Mouse (Mus musculus) stomach, postnatal 0 days (tissue): ENCODE results near the gene Fam229b. TPM values are rescaled to one million over a fixed set of nuclear protein-coding genes. Genes with fewer than 3 reads are reported as not detected.

Source experiments
- ATAC-seq: fragments of 200-750 bp; cut with Nextera tagmentation; 2 replicates; pipeline ENCODE4 v1.8.0; 2017; ENCODE audit not compliant: low FRiP score, low TSS enrichment
- DNase-seq: peaks from one replicate; pipeline ENCODE4 v3.0.0-alpha.2; 2016; ENCODE audit warnings: low spot score
- H3K27ac ChIP-seq: fragments of 300-500 bp; sonication (generic); replicated peaks from 2 replicates; pipeline ENCODE4 v1.5.1; 2014; ENCODE audit warnings: mild to moderate bottlenecking, control low read depth
- H3K27me3 ChIP-seq: fragments of 300-500 bp; sonication (generic); 2 replicates; pipeline ENCODE4 v1.6.1; 2014; ENCODE audit warnings: low read length; ENCODE audit not compliant: control insufficient read depth, insufficient read depth
- H3K36me3 ChIP-seq: fragments of 300-500 bp; sonication (generic); 2 replicates; pipeline ENCODE4 v1.6.1; 2014; ENCODE audit warnings: low read length, mixed read lengths; ENCODE audit not compliant: control insufficient read depth, insufficient read depth
- H3K4me1 ChIP-seq: fragments of 300-500 bp; sonication (generic); replicated peaks from 2 replicates; pipeline ENCODE4 v1.6.1; 2014; ENCODE audit warnings: antibody characterized with exemption; ENCODE audit not compliant: control insufficient read depth, insufficient read depth
- H3K4me2 ChIP-seq: fragments of 300-500 bp; sonication (generic); replicated peaks from 2 replicates; pipeline ENCODE4 v1.6.1; 2014; ENCODE audit warnings: low read depth, mild to moderate bottlenecking, control low read depth, moderate library complexity
- H3K4me3 ChIP-seq: fragments of 300-500 bp; sonication (generic); 2 replicates; pipeline ENCODE4 v1.5.1; 2014; ENCODE audit warnings: low read depth, low read length, control low read depth
- H3K9ac ChIP-seq: fragments of 300-500 bp; sonication (generic); 2 replicates; pipeline ENCODE4 v1.6.1; 2014; ENCODE audit warnings: mild to moderate bottlenecking, low read length, control low read depth, mixed read lengths
- H3K9me3 ChIP-seq: fragments of 300-500 bp; sonication (generic); 2 replicates; pipeline ENCODE4 v1.6.1; 2016; ENCODE audit warnings: low read length; ENCODE audit not compliant: control insufficient read depth
- CTCF ChIP-seq: IDR thresholded peaks from 2 replicates; pipeline ENCODE4 v1.5.1; 2016; ENCODE audit warnings: antibody characterized with exemption, low read depth, mild to moderate bottlenecking, moderate library complexity
- EP300 ChIP-seq: optimal IDR thresholded peaks from 2 replicates; pipeline ENCODE3; 2016; ENCODE audit warnings: antibody characterized with exemption
- WGBS: fragments of 180-500 bp; shearing (Covaris S2); extraction: QIAGEN DNeasy Blood & Tissue Kit; methylation state at CpG from one replicate; pipeline ENCODE4 v1.1.7; 2014; 5-methylcytosine and 5-hydroxymethylcytosine counted together
- polyA plus RNA-seq: library from polyadenylated mRNA; unstranded; fragments of >200 nt; fragmentation: Nextera tagmentation; extraction: Ambion mirVana; gene quantifications from 2 replicates; pipeline ENCODE4 v1.2.1, GENCODE M21; 2015

The Fam229b gene
- polyA plus RNA-seq, 1 experiment from 2014 or later: 5.0 TPM

DNA sequence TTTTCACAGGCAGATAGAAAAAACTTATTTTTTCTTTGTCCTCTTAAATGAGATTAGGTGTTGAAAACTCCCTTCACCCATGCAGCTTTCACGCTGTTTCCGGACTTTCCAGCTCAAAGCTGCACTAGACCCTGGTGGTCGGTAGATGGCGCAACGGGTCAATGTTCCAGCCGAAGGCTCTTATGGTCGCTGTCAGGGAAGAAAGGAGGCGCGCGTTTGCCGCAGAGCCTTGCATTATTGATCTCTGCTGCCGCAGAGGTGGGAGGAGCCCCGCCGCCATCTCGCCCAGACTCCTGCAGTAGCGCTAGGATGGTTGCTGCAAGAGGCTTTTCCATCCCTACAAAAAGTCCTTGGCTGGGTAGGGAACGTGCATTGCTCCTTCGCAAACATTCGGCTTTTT lies 37.4 kb upstream of the Fam229b start:
- under 1% methylated on average over 19 of the region's 19 CpGs for WGBS
- H3K9me3 ChIP-seq: no peaks in the 10 kb centered on the region
- H3K36me3 ChIP-seq: no peaks in the 10 kb centered on the region
- H3K27ac ChIP-seq: peak overlapping the region; percentile 61; the same call in 1 of the 2 replicates
- TF ChIP-seq CTCF: peak; percentile 99
- TF ChIP-seq EP300: no peak
- peak overlapping the region; percentile 44 for H3K4me3 ChIP-seq
- no peaks in the 10 kb centered on the region for H3K4me1 ChIP-seq
- H3K27me3 ChIP-seq: no peaks in the 10 kb centered on the region
- ATAC-seq (peak; percentile 92), DNase-seq (peak; percentile 89)
- H3K9ac ChIP-seq: peak overlapping the region; percentile 47; the same call in 1 of the 2 replicates
- H3K4me2 ChIP-seq: peak overlapping the region; percentile 66

DNA sequence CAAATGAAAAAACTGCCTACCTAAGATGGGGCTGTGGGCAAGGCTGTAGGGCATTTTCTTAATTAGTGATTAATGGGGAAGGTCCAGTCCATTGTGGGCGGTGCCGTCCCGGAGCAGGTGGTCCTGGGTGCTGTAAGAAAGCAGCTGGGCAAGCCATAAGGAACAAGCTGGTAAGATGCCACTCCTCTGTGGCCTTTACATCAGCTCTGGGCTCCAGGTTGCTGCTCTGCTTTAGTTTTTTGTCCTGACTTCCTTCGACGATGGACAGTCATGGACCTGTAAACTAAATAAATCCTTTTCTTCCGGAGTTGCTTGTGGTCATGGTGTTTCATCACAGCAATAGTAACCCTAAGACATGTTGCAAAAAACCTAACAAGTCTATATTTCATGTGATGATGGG lies 37.0 kb upstream of the Fam229b start:
- no peak for ATAC-seq
- Histone ChIP-seq H3K4me2 (no peak overlapping the region; the same call in 1 of the 2 replicates), H3K9me3 (no peaks in the 10 kb centered on the region), H3K4me3 (no peak overlapping the region), H3K4me1 (no peaks in the 10 kb centered on the region), H3K36me3 (no peaks in the 10 kb centered on the region), H3K27me3 (no peaks in the 10 kb centered on the region), H3K9ac (no peak overlapping the region), H3K27ac (no peak overlapping the region)
- WGBS: 12% methylated on average over 6 of the region's 6 CpGs
- no peak for DNase-seq
- TF ChIP-seq EP300 (no peak), CTCF (no peak)

DNA sequence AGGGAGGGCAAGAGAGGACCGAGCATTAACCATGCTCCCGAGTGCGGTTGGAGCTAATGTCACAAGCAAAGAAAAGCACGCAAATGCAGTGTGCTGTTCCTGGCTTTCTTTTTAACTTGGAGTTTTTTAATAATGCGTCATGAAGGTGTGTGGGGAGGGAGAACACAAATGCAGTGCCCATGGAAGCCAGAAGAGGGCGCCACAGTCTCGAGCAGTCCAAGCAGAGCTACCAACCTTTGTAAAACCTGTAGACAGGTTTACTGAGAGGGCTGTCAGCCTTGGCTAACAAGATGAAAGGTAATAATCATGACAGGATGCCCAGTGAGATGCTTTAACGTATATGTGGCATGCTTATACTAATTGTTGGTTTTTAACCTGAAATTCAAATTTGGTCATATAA lies 36.5 kb upstream of the Fam229b start:
- TF ChIP-seq EP300 (no peak), CTCF (peak; percentile 90)
- no peak overlapping the region for H3K9ac ChIP-seq
- H3K27ac ChIP-seq: no peak overlapping the region

DNA sequence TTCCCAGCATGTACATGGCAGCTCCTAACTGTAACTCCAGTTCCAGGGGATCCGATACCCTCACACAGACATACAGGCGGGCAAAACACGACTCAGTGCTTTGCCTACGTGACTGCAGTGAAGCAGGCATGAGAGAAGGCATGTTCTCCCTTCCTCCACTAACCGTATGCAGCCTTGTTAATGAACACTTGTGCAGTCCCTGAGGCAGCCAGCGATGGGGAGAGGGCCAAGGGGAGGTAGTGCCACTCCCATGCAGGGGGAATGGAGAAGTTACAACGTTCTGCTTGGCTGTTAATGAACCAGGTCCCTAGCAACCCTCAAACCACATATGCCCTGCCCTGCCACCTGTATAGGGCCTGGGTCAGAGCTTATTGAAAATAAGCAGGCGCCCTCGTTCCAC lies 35.9 kb upstream of the Fam229b start:
- no peak overlapping the region for H3K27ac ChIP-seq
- H3K4me3 ChIP-seq: no peak overlapping the region
- no peak overlapping the region for H3K4me2 ChIP-seq
- ATAC-seq: no peak
- H3K9me3 ChIP-seq: no peaks in the 10 kb centered on the region
- 66% methylated on average over 9 of the region's 9 CpGs for WGBS
- no peak for DNase-seq
- no peak overlapping the region for H3K9ac ChIP-seq
- H3K27me3 ChIP-seq: no peaks in the 10 kb centered on the region
- H3K4me1 ChIP-seq: no peaks in the 10 kb centered on the region
- no peaks in the 10 kb centered on the region for H3K36me3 ChIP-seq
- no peak for TF ChIP-seq CTCF
- TF ChIP-seq EP300: no peak

More for the DNA sequence above, 36.5 kb upstream of the Fam229b start:
- WGBS: 13% methylated on average over 8 of the region's 8 CpGs
- no peaks in the 10 kb centered on the region for H3K36me3 ChIP-seq
- 0 out of 2 replicates have a peak overlapping the region, but pooled peaks have one; percentile 17 for H3K4me2 ChIP-seq
- H3K9me3 ChIP-seq: no peaks in the 10 kb centered on the region
- DNase-seq (peak; percentile 84), ATAC-seq (peak; percentile 14; the same call in 1 of the 2 replicates)
- H3K4me3 ChIP-seq: no peak overlapping the region
- H3K4me1 ChIP-seq: no peaks in the 10 kb centered on the region
- no peaks in the 10 kb centered on the region for H3K27me3 ChIP-seq

DNA sequence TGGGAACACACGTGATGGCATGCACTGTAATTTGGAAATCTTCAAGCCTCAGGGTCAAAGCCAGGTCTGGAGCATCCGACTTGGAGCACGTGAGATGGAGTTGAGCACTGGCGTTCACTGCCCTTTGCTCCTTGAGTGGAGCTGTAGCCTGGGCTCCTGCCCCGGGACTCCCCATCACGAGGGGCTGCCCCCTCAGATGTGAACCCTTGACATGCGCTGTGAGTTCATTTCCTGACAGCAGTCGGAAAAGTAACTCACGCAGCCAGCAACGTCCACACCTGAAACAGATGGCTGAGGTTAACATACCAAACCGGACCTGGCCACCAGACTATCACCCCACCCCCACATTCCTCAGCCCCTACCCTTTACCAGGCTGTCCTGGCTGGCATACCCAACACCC lies 33.9 kb upstream of the Fam229b start:
- H3K27ac ChIP-seq: no peak overlapping the region
- H3K27me3 ChIP-seq: no peaks in the 10 kb centered on the region
- H3K9ac ChIP-seq: no peak overlapping the region
- no peak overlapping the region for H3K4me3 ChIP-seq
- 83% methylated on average over 11 of the region's 11 CpGs for WGBS
- ATAC-seq: no peak
- H3K9me3 ChIP-seq: no peaks in the 10 kb centered on the region
- no peak for DNase-seq
- no peaks in the 10 kb centered on the region for H3K36me3 ChIP-seq
- TF ChIP-seq CTCF (no peak), EP300 (no peak)
- no peaks in the 10 kb centered on the region for H3K4me1 ChIP-seq
- no peak overlapping the region for H3K4me2 ChIP-seq

DNA sequence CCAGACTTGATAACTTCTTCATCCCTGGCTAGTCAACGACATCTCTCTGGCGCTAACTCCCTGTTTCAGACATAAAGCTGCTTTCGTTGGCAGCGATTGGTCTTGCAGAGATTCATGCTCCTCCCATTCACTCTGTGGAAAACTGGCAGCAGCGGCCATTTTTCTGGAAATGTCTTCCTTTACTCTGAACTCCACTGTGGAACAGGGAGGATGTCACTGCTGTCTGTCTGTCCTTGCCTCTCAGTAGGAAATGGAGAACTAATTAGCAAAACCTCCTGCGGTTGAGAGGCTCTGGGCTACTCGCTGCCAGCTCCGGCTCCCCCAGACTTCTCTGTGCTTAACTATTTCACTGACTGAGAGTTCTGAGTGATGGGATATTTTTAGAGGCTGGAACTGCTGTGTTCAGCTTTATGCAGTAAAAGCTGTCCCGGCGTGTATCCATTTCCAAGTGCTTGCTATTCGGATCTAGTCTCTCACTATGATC lies 32.0 kb upstream of the Fam229b start:
- Histone ChIP-seq H3K9me3 (no peaks in the 10 kb centered on the region), H3K4me2 (peak overlapping the region; percentile 38), H3K27ac (peak overlapping the region; percentile 84), H3K4me3 (peak overlapping the region; percentile 29), H3K9ac (peak overlapping the region; percentile 38; the same call in 1 of the 2 replicates), H3K27me3 (no peaks in the 10 kb centered on the region), H3K36me3 (no peaks in the 10 kb centered on the region), H3K4me1 (no peaks in the 10 kb centered on the region)
- peak; percentile 22 for DNase-seq
- TF ChIP-seq CTCF (no peak), EP300 (no peak)
- 16% methylated on average over 11 of the region's 11 CpGs for WGBS
- no peak; the same call in 1 of the 2 replicates for ATAC-seq
